Mouse (Mus musculus) cortical plate, adult 2 months (tissue): ENCODE measurements around the gene Dnaic2.

Source experiments
- CTCF ChIP-seq: fragments of 200-500 bp; IDR thresholded peaks from 2 replicates; pipeline ENCODE4 v1.5.1; 2011; ENCODE audit warnings: mild to moderate bottlenecking, control low read depth, low read length; ENCODE audit not compliant: insufficient read depth; ENCODE audit errors: extremely low read depth
- POLR2A ChIP-seq: fragments of 200-500 bp; IDR thresholded peaks from 2 replicates; pipeline ENCODE4 v1.6.1; 2011; ENCODE audit warnings: mild to moderate bottlenecking, low read length, control low read depth; ENCODE audit not compliant: insufficient read depth; ENCODE audit errors: extremely low read depth

DNA sequence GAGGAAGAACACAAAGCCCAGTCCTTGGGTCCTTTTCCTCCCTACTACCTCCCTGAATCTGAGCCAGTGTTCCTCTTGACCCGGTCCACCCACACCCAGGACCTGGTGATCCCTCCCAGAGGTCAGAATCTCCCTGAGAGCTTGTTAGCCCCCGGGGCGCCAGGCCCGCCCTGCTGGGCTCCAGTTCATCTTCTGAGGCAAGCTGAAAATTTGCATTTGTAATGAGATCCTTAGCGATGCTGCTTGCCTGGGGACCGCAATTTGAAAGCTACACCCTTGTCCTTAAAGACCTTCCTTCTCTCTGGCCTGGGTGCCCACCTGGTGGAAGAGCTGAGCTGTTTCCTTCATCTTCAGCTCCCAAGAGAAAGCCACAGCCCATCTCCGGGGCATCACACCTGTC lies 34.6 kb upstream of the Dnaic2 start:
- TF ChIP-seq CTCF (no peak), POLR2A (no peak)
